Mouse (Mus musculus) lung, postnatal 0 days (tissue): Measurements from ENCODE around the gene Bcor. TPM values are rescaled to one million over a fixed set of nuclear protein-coding genes. Genes with fewer than 3 reads are reported as not detected.

ENCODE experiments used
- ATAC-seq: fragments of 200-750 bp; cut with Nextera tagmentation; 2 replicates; pipeline ENCODE4 v1.8.0; 2017; ENCODE audit warnings: moderate library complexity
- DNase-seq: peaks from one replicate; pipeline ENCODE4 v3.0.0-alpha.2; 2016; ENCODE audit warnings: low spot score
- H3K27ac ChIP-seq: fragments of 300-500 bp; sonication (generic); 2 replicates; pipeline ENCODE4 v1.5.1; 2014; ENCODE audit warnings: antibody characterized with exemption, mild to moderate bottlenecking, low read length, mixed read lengths
- H3K27me3 ChIP-seq: fragments of 300-500 bp; sonication (generic); replicated peaks from 2 replicates; pipeline ENCODE4 v1.6.1; 2014; ENCODE audit warnings: low read length, mixed read lengths; ENCODE audit not compliant: insufficient read depth
- H3K36me3 ChIP-seq: fragments of 300-500 bp; sonication (generic); 2 replicates; pipeline ENCODE4 v1.6.1; 2014; ENCODE audit warnings: low read length, mixed read lengths; ENCODE audit not compliant: insufficient read depth
- H3K4me1 ChIP-seq: fragments of 300-500 bp; sonication (generic); 2 replicates; pipeline ENCODE4 v1.6.1; 2014; ENCODE audit warnings: antibody characterized with exemption, low read depth, low read length, mixed read lengths; ENCODE audit not compliant: insufficient read depth
- H3K4me2 ChIP-seq: fragments of 300-500 bp; sonication (generic); replicated peaks from 2 replicates; pipeline ENCODE4 v1.6.1; 2014; ENCODE audit warnings: low read depth, mild to moderate bottlenecking, low read length, moderate library complexity, mixed read lengths
- H3K4me3 ChIP-seq: fragments of 300-500 bp; sonication (generic); 2 replicates; pipeline ENCODE4 v1.5.1; 2014; ENCODE audit warnings: low read depth, low read length
- H3K9ac ChIP-seq: fragments of 300-500 bp; sonication (generic); replicated peaks from 2 replicates; pipeline ENCODE4 v1.6.1; 2014; ENCODE audit warnings: low read depth, mild to moderate bottlenecking
- H3K9me3 ChIP-seq: fragments of 300-500 bp; sonication (generic); 2 replicates; pipeline ENCODE4 v1.6.1; 2016; ENCODE audit warnings: low read length, mixed read lengths
- CTCF ChIP-seq: IDR thresholded peaks from 2 replicates; pipeline ENCODE4 v1.5.1; 2016; ENCODE audit warnings: antibody characterized with exemption, mild to moderate bottlenecking
- EP300 ChIP-seq: IDR thresholded peaks from 2 replicates; pipeline ENCODE4 v1.6.1; 2016; ENCODE audit warnings: antibody characterized with exemption, mild to moderate bottlenecking, control low read depth
- WGBS: fragments of 180-500 bp; shearing (Covaris S2); extraction: QIAGEN DNeasy Blood & Tissue Kit; methylation state at CpG from one replicate; pipeline ENCODE4 v1.1.7; 2014; 5-methylcytosine and 5-hydroxymethylcytosine counted together
- polyA plus RNA-seq: library from polyadenylated mRNA; unstranded; fragments of >200 nt; fragmentation: Nextera tagmentation; extraction: Ambion mirVana; gene quantifications from 2 replicates; pipeline ENCODE4 v1.2.1, GENCODE M21; 2015

Bcor gene
- polyA plus RNA-seq, 1 experiment from 2014 or later = 8.2 TPM

DNA sequence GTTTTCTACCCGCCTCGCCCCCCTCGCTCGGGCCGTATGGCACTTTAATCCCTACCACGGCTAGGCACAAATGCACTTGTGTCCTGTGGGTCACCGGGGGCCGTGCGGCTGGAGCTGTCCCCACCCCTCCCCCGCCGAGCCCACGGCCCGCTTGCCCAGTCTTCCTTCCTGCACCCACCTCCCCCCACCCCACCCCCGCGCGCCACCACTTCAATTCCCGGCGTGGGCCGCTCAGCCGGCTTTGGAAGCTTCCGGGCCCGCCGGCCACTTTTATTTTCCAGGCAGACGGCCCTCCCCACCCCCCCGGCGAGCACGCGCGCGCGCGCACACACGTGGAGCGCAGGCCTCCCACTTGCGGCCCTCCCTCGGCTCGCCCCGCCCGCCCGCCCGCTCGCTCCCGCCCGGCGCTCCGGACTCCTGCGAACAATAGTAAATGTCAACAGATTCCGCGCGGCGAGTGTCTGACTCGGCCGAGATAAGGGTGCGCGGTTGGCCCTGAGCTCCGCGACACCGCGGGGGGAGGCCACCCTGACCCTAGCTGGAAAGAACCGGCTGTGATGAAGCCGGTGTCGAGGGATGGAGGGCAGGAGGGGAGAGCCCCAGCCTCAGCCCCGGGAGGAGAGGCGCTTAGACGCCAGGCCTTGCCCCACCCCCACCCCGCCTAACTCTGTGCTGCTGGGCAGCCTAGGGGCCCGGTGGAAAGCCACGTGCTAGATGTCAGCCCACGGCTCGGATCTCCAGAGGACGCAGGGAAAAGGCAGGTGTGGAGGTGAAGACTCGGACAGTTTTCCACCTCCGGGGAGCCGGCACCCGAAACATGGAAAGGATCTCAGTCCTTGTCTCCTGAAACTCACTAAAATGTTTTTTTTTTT, 153.0 kb downstream of the Bcor start:
- TF ChIP-seq CTCF = no peak
- TF ChIP-seq EP300 = no peak
- H3K4me2 ChIP-seq = peak overlapping the region; percentile 62
- H3K4me1 ChIP-seq = no peaks in the 10 kb centered on the region
- H3K36me3 ChIP-seq = no peaks in the 10 kb centered on the region
- H3K27me3 ChIP-seq = no peaks in the 10 kb centered on the region; the same call in 1 of the 2 replicates
- no peaks in the 10 kb centered on the region for H3K9me3 ChIP-seq
- no peak overlapping the region for H3K9ac ChIP-seq
- WGBS = 6% methylated on average over 21 of the region's 75 CpGs
- H3K4me3 ChIP-seq = peak overlapping the region; percentile 36
- ATAC-seq (peak; percentile 67), DNase-seq (peak; percentile 70)
- peak overlapping the region; percentile 83 for H3K27ac ChIP-seq

DNA sequence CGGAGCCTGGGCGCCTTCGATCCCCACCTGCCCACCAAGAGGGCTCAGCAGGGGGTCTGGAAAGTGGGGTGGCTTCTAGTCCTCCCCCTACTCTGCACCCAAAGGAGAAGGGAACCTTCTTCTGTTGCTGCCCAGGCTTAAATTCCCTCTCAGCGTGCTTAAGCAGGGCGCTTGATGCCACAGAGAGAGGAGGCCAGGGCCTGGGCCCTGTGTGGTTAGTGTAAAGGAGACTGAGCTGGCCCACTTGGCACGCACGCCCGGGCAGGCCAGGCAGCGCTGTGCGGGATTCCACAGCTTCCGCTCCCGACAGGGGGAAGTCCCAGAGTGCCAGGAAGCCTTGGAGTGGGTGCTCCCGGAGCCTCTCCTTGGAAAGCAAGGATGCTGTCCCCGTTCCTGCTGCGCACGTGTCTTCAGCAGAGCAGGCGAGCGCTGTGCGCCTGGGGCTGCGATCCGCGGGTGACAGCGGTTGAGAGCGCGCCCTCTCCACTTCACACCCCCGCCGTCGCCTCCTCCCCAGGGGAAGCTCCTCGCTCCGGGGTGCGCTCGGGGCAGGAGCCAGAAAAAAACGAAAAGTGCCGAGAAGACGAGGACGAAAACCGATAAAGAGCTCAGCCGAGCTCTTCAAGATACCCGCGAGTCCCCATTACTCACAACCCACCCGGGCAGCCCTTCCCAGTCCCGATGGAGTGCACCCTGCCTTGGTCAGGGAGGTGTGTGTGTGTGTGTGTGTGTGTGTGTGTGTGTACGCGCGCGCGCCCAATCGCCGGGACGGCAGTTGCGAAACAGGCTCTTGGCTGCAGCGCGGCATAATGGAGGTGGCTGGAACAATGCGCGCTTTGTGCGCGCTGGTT, 153.9 kb downstream of the Bcor start:
- H3K4me1 ChIP-seq = no peaks in the 10 kb centered on the region
- peak; percentile 77 for DNase-seq
- H3K9ac ChIP-seq = no peak overlapping the region
- H3K36me3 ChIP-seq = no peaks in the 10 kb centered on the region
- peak overlapping the region; percentile 83 for H3K27ac ChIP-seq
- peak; percentile 69 for ATAC-seq
- peak overlapping the region; percentile 62 for H3K4me2 ChIP-seq
- TF ChIP-seq CTCF (no peak), EP300 (no peak)
- WGBS = 6% methylated on average over 19 of the region's 57 CpGs
- no peaks in the 10 kb centered on the region; the same call in 1 of the 2 replicates for H3K27me3 ChIP-seq
- no peaks in the 10 kb centered on the region for H3K9me3 ChIP-seq
- peak overlapping the region; percentile 36 for H3K4me3 ChIP-seq

DNA sequence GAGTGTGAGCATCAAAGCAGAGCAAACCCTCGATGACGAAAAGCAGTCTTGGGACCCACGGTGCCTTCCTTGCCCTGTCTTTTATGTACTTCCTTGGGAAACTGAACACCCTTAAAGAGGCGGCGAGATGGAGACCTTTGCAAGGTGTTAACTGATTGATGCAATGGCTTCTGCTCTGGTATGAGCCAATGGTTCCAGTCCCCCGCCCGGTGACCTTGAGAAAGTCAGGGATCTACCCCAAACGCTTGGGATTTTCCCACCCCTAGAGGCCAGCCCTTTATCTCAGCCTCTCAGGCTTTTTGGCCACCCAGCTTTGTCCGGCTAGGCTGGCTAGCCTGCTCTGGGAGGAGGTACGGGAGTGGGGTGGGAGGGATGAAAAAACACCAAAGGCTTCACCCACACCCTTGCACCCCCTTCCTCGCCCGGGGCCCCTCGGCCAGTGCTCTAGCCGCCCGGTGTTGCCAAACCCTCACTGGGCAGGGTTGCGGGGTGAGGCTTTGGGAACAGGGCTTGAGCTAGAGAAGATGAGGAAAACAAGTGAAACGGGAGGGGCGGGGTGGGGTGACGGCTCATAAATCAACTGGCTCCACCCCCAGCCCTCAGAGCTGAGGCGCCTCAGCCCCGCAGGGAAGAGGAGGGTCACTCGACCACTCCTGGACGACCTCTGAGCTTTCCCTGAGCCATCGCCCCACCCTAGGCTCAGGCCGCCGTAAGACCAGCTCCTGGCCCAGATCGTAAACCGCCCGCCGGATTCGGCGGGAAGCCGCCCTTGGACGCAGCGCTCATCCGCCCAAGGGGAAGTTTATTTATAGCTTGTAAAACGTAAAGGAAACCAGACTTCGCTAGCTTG, 154.7 kb downstream of the Bcor start:
- peak overlapping the region; percentile 36 for H3K4me3 ChIP-seq
- no peak overlapping the region for H3K9ac ChIP-seq
- H3K36me3 ChIP-seq = no peaks in the 10 kb centered on the region
- no peaks in the 10 kb centered on the region for H3K4me1 ChIP-seq
- no peaks in the 10 kb centered on the region; the same call in 1 of the 2 replicates for H3K27me3 ChIP-seq
- 7% methylated on average over 37 of the region's 38 CpGs for WGBS
- H3K9me3 ChIP-seq = no peaks in the 10 kb centered on the region
- H3K27ac ChIP-seq = peak overlapping the region; percentile 83
- ATAC-seq = peak; percentile 59
- no peak for TF ChIP-seq EP300
- TF ChIP-seq CTCF = no peak
- H3K4me2 ChIP-seq = peak overlapping the region; percentile 62
- DNase-seq = peak; percentile 60

DNA sequence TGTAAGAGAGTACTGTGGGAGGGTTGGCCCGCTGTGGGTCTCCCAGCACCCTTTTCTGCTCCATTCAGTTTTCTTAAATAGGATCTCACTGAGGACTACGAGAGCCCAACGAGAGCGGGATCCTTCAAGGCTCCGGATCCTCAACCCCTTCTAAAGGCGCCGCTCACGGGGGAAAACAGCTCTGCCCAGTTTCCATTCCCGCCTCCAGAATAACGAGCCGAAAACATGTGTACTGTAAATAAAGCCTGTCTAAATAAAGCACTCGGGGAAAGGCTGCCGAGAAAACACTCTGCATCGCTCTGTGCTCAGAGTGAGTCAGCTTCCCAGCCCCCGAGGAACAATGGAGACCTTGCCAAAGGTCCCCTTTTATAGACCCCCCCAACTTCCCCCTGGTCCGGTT, 155.7 kb downstream of the Bcor start:
- H3K4me2 ChIP-seq = no peak overlapping the region
- ATAC-seq = no peak
- TF ChIP-seq EP300 (no peak), CTCF (no peak)
- H3K9me3 ChIP-seq = no peaks in the 10 kb centered on the region
- peak; percentile 29 for DNase-seq
- no peak overlapping the region for H3K27ac ChIP-seq
- H3K9ac ChIP-seq = no peak overlapping the region
- 15% methylated on average over 16 of the region's 16 CpGs for WGBS
- no peaks in the 10 kb centered on the region for H3K36me3 ChIP-seq
- no peaks in the 10 kb centered on the region; the same call in 1 of the 2 replicates for H3K27me3 ChIP-seq
- H3K4me1 ChIP-seq = no peaks in the 10 kb centered on the region
- H3K4me3 ChIP-seq = no peak overlapping the region

DNA sequence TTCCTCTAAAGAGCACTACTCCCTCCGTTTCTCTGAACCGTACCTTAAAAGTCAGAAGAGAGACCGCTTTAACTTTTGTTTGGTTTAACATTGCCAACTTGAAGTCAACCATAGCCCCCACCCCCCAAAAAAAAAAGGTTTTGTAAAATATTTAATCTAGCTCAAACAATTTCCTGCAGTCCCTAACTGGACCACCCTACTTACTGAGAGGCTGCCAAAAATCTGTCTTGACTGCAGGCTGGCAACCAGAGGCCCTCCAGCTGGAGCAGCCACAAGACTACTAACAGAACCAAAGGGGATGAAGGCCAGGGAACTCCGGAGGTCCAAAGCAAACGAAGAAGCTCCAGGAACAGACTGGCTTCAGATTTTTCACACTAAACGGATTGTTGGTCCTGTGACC, 156.2 kb downstream of the Bcor start:
- 22% methylated on average over 6 of the region's 6 CpGs for WGBS
- TF ChIP-seq CTCF (no peak), EP300 (no peak)
- Histone ChIP-seq H3K9me3 (no peaks in the 10 kb centered on the region), H3K4me2 (no peak overlapping the region), H3K4me3 (no peak overlapping the region), H3K27me3 (no peaks in the 10 kb centered on the region; the same call in 1 of the 2 replicates), H3K4me1 (no peaks in the 10 kb centered on the region), H3K36me3 (no peaks in the 10 kb centered on the region), H3K27ac (no peak overlapping the region), H3K9ac (no peak overlapping the region)
- ATAC-seq (no peak), DNase-seq (no peak)
